Mouse (Mus musculus): ENCODE measurements around the gene Kdelr2. TPM values are rescaled to one million over a fixed set of nuclear protein-coding genes. Genes with fewer than 3 reads are reported as not detected.

The Kdelr2 gene
- polyA plus RNA-seq, 1 experiment from 2014 or later, result 387 TPM

DNA sequence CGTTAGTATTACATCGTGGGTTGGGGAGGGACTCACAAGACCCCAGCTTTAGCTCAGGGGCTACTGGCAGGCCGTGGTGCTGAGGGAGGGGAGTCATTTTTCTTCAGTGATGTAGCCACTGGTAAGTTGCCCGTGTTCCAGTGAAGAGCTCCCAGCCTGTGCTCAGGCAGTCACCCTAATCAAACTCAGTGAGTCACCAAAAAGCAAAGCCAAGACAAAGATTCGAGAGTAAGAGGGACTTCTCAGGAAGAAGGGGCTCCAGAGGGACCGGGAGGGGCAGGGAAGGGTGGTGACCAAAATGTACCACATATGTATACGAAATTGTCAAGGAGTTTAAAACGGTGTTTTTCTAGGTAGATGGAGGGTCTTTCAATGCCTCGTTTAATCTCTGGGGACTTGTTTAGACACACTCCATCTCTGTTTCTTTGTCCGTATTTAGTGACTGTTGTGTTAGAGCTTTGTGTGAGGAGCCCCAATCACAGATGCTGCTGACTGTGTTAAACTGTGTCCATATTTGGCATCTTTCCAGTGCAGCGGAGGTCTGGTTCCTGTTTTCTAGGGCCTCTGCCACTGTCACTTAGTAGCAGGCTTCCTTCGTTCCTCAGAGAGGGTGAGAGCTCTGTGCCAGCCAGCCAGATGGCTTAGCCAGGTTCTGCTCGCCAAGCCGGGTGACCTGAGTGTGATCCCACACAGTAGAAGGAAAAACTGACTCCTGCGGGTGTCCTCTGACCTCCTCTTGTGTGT, 67.0 kb downstream of the Kdelr2 start:
- ATAC-seq (ENCODE audit: insufficient number of reproducible peaks, insufficient read depth, low FRiP score, low read depth), result no peak
- no peak overlapping the region for H3K4me3 ChIP-seq (ENCODE audit: low read depth, low read length)

GRCm38 (mm10) chr5:143471165-143471546, 67.5 kb downstream of the Kdelr2 start:
- Histone ChIP-seq H3K9me3 (ENCODE audit: control insufficient read depth, low read depth, low read length) (no peaks in the 10 kb centered on the region), H3K4me1 (ENCODE audit: control insufficient read depth, insufficient read depth, low read length) (no peaks in the 10 kb centered on the region), H3K9ac (replicated peaks; ENCODE audit: low read depth, low read length) (no peak overlapping the region), H3K27me3 (ENCODE audit: control insufficient read depth, insufficient read depth, low read length) (no peaks in the 10 kb centered on the region), H3K4me3 (ENCODE audit: low read depth, low read length) (no peak overlapping the region), H3K36me3 (ENCODE audit: control insufficient read depth, insufficient read depth, low read length) (no peaks in the 10 kb centered on the region), H3K27ac (ENCODE audit: low read length) (no peak overlapping the region), H3K4me2 (replicated peaks; ENCODE audit: low read depth, low read length) (no peak overlapping the region)
- 88% methylated on average over 3 of the region's 3 CpGs for WGBS
- ATAC-seq (ENCODE audit: insufficient number of reproducible peaks, insufficient read depth, low FRiP score, low read depth), result no peak

More for the DNA sequence above, 67.0 kb downstream of the Kdelr2 start:
- Histone ChIP-seq H3K4me1 (ENCODE audit: control insufficient read depth, insufficient read depth, low read length) (no peaks in the 10 kb centered on the region), H3K4me2 (replicated peaks; ENCODE audit: low read depth, low read length) (no peak overlapping the region), H3K27me3 (ENCODE audit: control insufficient read depth, insufficient read depth, low read length) (no peaks in the 10 kb centered on the region), H3K36me3 (ENCODE audit: control insufficient read depth, insufficient read depth, low read length) (no peaks in the 10 kb centered on the region), H3K27ac (ENCODE audit: low read length) (no peak overlapping the region), H3K9me3 (ENCODE audit: control insufficient read depth, low read depth, low read length) (no peaks in the 10 kb centered on the region), H3K9ac (replicated peaks; ENCODE audit: low read depth, low read length) (no peak overlapping the region)
- 72% methylated on average over 15 of the region's 15 CpGs for WGBS

Other genes starting within 250 kb of the Kdelr2 start
- gene Rbak, start 223.1 kb upstream of the Kdelr2 start, polyA plus RNA-seq (2014; fragmentation: Nextera tagmentation; extraction: Ambion mirVana), result 13.2 and 18.0 TPM in 2 replicates
- not detected in 2 replicates for gene Spdye4b, start 222.8 kb upstream of the Kdelr2 start, polyA plus RNA-seq (2014; fragmentation: Nextera tagmentation; extraction: Ambion mirVana)
- not detected in 2 replicates for gene Spdye4a, start 176.9 kb upstream of the Kdelr2 start, polyA plus RNA-seq (2014; fragmentation: Nextera tagmentation; extraction: Ambion mirVana)
- 15.9 and 19.3 TPM in 2 replicates for gene Zfp12, start 168.7 kb upstream of the Kdelr2 start, polyA plus RNA-seq (2014; fragmentation: Nextera tagmentation; extraction: Ambion mirVana)
- 1.5 and 1.7 TPM in 2 replicates for gene Zfp316, start 133.8 kb upstream of the Kdelr2 start, polyA plus RNA-seq (2014; fragmentation: Nextera tagmentation; extraction: Ambion mirVana)
- gene Zfp853, start 110.2 kb upstream of the Kdelr2 start, polyA plus RNA-seq (2014; fragmentation: Nextera tagmentation; extraction: Ambion mirVana), result 0.12 and 0.24 TPM in 2 replicates
- 26.0 and 28.8 TPM in 2 replicates for gene E130309D02Rik, start 88.5 kb upstream of the Kdelr2 start, polyA plus RNA-seq (2014; fragmentation: Nextera tagmentation; extraction: Ambion mirVana)
- gene Zdhhc4, start 74.6 kb upstream of the Kdelr2 start, polyA plus RNA-seq (2014; fragmentation: Nextera tagmentation; extraction: Ambion mirVana), result 76.2 and 83.4 TPM in 2 replicates
- 1.3 and 2.0 TPM in 2 replicates for gene Grid2ip, start 46.5 kb upstream of the Kdelr2 start, polyA plus RNA-seq (2014; fragmentation: Nextera tagmentation; extraction: Ambion mirVana)
- gene Daglb, start 60.7 kb downstream of the Kdelr2 start, polyA plus RNA-seq (2014; fragmentation: Nextera tagmentation; extraction: Ambion mirVana), result 9.0 TPM in 2 replicates
- 468 and 518 TPM in 2 replicates for gene Rac1, start 124.2 kb downstream of the Kdelr2 start, polyA plus RNA-seq (2014; fragmentation: Nextera tagmentation; extraction: Ambion mirVana)
- gene Cyth3, start 218.6 kb downstream of the Kdelr2 start, polyA plus RNA-seq (2014; fragmentation: Nextera tagmentation; extraction: Ambion mirVana), result 50.9 and 52.6 TPM in 2 replicates

Measured in stomach, embryonic 14.5 days (tissue).